Mouse (Mus musculus) neural tube, embryonic 14.5 days (tissue): Measurements from ENCODE around the gene Them7. TPM values are rescaled to one million over a fixed set of nuclear protein-coding genes. Genes with fewer than 3 reads are reported as not detected.

Source experiments
- ATAC-seq: fragments of 200-750 bp; cut with Nextera tagmentation; 2 replicates; pipeline ENCODE4 v1.8.0; 2017; ENCODE audit warnings: low read depth, mild to moderate bottlenecking, moderate TSS enrichment, moderate library complexity
- H3K27ac ChIP-seq: fragments of 300-500 bp; sonication (generic); 2 replicates; pipeline ENCODE4 v1.5.1; 2014; ENCODE audit warnings: low read depth, mild to moderate bottlenecking, control low read depth, low read length, moderate library complexity, mixed read lengths
- H3K27me3 ChIP-seq: fragments of 300-500 bp; sonication (generic); 2 replicates; pipeline ENCODE4 v1.6.1; 2014; ENCODE audit warnings: low read length; ENCODE audit not compliant: control insufficient read depth, insufficient read depth
- H3K36me3 ChIP-seq: fragments of 300-500 bp; sonication (generic); 2 replicates; pipeline ENCODE4 v1.6.1; 2014; ENCODE audit warnings: low read length, mixed read lengths; ENCODE audit not compliant: control insufficient read depth, insufficient read depth
- H3K4me1 ChIP-seq: fragments of 300-500 bp; sonication (generic); 2 replicates; pipeline ENCODE4 v1.6.1; 2014; ENCODE audit warnings: low read length; ENCODE audit not compliant: control insufficient read depth, insufficient read depth
- H3K4me2 ChIP-seq: fragments of 300-500 bp; sonication (generic); 2 replicates; pipeline ENCODE4 v1.6.1; 2014; ENCODE audit warnings: mild to moderate bottlenecking, low read depth, low read length, control low read depth
- H3K4me3 ChIP-seq: fragments of 300-500 bp; sonication (generic); 2 replicates; pipeline ENCODE4 v1.5.1; 2014; ENCODE audit warnings: low read depth, low read length, control low read depth, mixed read lengths
- H3K9ac ChIP-seq: fragments of 300-500 bp; sonication (generic); replicated peaks from 2 replicates; pipeline ENCODE4 v1.6.1; 2014; ENCODE audit warnings: low read depth, mild to moderate bottlenecking, control low read depth, low read length, mixed read lengths
- H3K9me3 ChIP-seq: fragments of 300-500 bp; sonication (generic); 2 replicates; pipeline ENCODE4 v1.6.1; 2016; ENCODE audit warnings: low read length; ENCODE audit not compliant: control insufficient read depth
- WGBS: fragments of 180-500 bp; shearing (Covaris S2); extraction: QIAGEN DNeasy Blood & Tissue Kit; methylation state at CpG from one replicate; pipeline ENCODE4 v1.1.7; 2014; 5-methylcytosine and 5-hydroxymethylcytosine counted together
- polyA plus RNA-seq: library from polyadenylated mRNA; unstranded; fragments of >200 nt; fragmentation: Nextera tagmentation; extraction: Ambion mirVana; gene quantifications from 2 replicates; pipeline ENCODE4 v1.2.1, GENCODE M21; 2014

Gene Them7
- polyA plus RNA-seq = 0.20 TPM in 1 of 2 replicates, not detected in the other

- peak within 1 kb of the TSS; percentile 54 for H3K4me2 ChIP-seq
- peak within 1 kb of the TSS; percentile 22 for H3K4me3 ChIP-seq
- H3K36me3 ChIP-seq = no peaks in the 10 kb centered on the region
- no peak for ATAC-seq
- no peaks in the 10 kb centered on the region for H3K4me1 ChIP-seq
- no peak within 1 kb of the TSS for H3K27ac ChIP-seq
- H3K27me3 ChIP-seq = peaks cover 8% of the 10 kb centered on the region; the same call in 1 of the 2 replicates
- 3% methylated on average over 38 of the region's 38 CpGs for WGBS
- H3K9ac ChIP-seq = peak within 1 kb of the TSS; percentile 21; the same call in 1 of the 2 replicates
- no peaks in the 10 kb centered on the region for H3K9me3 ChIP-seq
Observed at GRCm38 (mm10) chr2:105224134-105224986, at the start of gene Them7. TSS of gene Them7 (plus strand) at chr2:105224320.

DNA sequence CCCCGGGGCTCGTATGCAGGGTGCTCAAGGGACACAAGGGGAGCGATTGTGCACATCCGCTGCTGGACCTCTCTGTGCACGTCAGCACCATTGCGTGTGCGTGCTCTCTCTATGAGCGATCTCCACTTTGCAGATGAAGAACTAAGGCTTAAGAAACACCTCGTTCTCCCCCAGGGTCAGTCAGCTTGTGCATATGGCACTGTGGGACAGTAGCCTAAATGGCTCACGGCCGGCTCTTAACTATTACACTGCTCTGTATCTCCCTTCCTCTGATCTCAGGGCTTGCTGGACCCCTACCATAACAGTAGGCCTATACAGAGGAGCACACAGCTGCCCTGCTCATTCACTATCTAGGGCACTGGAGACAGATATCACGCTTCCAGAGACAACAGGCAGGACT is 45.2 kb upstream of the Them7 start:
- Histone ChIP-seq H3K27ac (no peak overlapping the region), H3K27me3 (no peaks in the 10 kb centered on the region), H3K4me2 (no peak overlapping the region), H3K9me3 (no peaks in the 10 kb centered on the region), H3K36me3 (no peaks in the 10 kb centered on the region), H3K4me3 (no peak overlapping the region), H3K9ac (no peak overlapping the region), H3K4me1 (no peaks in the 10 kb centered on the region)
- WGBS = 91% methylated on average over 12 of the region's 12 CpGs
- ATAC-seq = no peak

DNA sequence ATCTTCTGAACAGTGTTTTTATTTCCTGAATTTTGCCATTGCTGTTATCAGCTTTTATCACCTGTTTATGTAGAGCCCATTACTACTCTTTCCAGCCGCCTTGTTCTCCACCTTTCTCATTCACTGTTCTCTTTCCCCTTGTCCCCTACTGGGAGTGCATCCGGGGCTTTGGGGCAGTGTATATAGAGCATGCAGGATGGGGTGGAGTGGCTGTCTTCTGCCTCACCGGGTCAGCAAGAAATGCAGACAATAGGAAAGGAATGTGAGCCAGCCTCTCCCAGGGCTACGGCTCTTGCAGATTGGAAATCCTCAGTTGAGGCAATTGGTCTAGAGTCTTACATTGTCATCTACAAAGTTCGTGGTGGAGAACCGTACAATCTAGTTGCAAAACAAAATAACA is 41.6 kb upstream of the Them7 start:
- H3K36me3 ChIP-seq = no peaks in the 10 kb centered on the region
- H3K4me3 ChIP-seq = no peak overlapping the region
- H3K4me2 ChIP-seq = no peak overlapping the region
- H3K27me3 ChIP-seq = no peaks in the 10 kb centered on the region
- H3K9me3 ChIP-seq = no peaks in the 10 kb centered on the region
- H3K4me1 ChIP-seq = no peaks in the 10 kb centered on the region
- peak; percentile 9; the same call in 1 of the 2 replicates for ATAC-seq
- no peak overlapping the region for H3K9ac ChIP-seq
- WGBS = 28% methylated on average over 6 of the region's 6 CpGs
- no peak overlapping the region for H3K27ac ChIP-seq

DNA sequence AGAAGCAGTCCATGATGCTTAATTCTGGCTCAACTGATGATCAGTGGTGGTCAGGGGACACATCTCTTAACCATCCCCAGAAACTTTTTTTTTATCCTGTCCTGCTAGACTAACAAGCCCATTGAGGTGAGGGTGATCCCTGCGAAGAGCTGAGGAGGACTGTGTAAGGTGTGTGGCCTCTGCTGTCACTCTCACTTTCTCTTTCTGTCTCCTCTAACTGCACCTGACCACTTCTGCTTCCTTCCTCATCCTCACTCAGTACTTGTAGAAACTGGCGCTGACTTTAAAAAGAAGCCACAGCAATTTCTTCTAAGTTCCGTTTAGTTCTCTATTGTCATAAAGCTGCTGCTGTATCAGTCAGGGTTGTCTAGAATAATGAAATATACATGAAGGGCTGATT is 39.0 kb upstream of the Them7 start:
- H3K36me3 ChIP-seq = no peaks in the 10 kb centered on the region
- H3K4me3 ChIP-seq = no peak overlapping the region
- no peak for ATAC-seq
- H3K27me3 ChIP-seq = no peaks in the 10 kb centered on the region
- H3K4me2 ChIP-seq = no peak overlapping the region
- no peak overlapping the region for H3K9ac ChIP-seq
- H3K9me3 ChIP-seq = no peaks in the 10 kb centered on the region
- 95% methylated on average over 3 of the region's 3 CpGs for WGBS
- no peak overlapping the region for H3K27ac ChIP-seq
- H3K4me1 ChIP-seq = no peaks in the 10 kb centered on the region

DNA sequence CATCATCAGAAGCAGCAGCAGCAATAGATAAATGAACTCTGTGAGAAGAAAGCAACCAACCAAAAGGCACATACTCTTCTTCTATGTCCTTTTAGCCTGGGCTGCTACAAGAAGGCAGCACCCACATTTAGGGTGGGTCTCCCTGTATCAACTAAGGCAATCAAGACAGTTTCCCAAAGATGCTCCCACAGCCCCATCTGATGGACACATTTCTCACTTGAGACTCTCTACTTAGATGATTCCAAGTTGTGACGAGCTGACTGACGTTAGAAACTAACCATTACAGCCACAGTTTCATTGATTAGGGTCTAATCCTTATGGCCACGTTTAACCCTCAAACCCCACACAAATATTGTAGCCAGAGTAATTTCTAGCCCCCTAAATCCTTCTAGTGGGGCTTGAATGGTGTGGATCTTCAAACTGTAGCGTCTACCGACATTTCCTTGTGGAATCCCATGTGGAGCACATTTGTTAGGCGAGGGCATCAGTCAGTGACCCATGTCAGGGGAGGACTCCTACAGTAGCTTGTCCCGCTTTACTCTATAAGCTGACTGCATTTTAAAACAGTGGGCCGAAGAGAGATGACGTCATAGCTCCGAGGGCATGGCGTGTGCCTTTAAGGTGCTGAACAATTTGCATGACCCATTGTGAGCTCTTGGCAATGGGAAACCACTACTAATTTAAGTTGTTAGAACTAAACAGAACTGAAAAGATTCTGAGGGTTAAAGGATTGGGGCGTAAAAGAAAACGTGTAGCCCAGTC is 38.2 kb upstream of the Them7 start:
- Histone ChIP-seq H3K27me3 (no peaks in the 10 kb centered on the region), H3K27ac (no peak overlapping the region), H3K4me3 (no peak overlapping the region), H3K9me3 (no peaks in the 10 kb centered on the region), H3K36me3 (no peaks in the 10 kb centered on the region), H3K4me2 (no peak overlapping the region), H3K9ac (no peak overlapping the region), H3K4me1 (no peaks in the 10 kb centered on the region)
- WGBS = 81% methylated on average over 13 of the region's 13 CpGs
- ATAC-seq = no peak

DNA sequence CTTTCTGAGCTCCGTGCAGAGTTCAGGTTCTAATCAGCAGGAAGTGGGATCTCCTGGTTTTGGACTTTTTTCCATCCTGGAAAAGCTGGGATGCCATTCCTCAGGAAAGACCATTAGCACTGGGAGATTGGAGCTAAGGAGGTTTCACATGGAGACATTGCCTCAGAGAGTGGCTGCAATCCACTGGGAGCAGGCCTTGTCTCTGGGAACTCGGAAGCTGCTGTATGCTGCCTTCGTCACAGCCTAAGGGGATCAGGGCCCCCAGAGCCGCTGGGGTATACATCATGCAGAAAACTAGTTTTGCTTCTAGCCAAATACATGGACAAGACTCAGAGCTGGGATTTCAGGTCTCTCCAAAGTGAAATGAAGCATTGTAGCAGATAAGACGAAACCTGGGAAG is 37.5 kb upstream of the Them7 start:
- Histone ChIP-seq H3K4me3 (no peak overlapping the region), H3K9ac (no peak overlapping the region), H3K9me3 (no peaks in the 10 kb centered on the region), H3K4me1 (no peaks in the 10 kb centered on the region), H3K27me3 (no peaks in the 10 kb centered on the region), H3K4me2 (no peak overlapping the region), H3K36me3 (no peaks in the 10 kb centered on the region), H3K27ac (no peak overlapping the region)
- WGBS = 80% methylated on average over 5 of the region's 5 CpGs
- no peak for ATAC-seq

DNA sequence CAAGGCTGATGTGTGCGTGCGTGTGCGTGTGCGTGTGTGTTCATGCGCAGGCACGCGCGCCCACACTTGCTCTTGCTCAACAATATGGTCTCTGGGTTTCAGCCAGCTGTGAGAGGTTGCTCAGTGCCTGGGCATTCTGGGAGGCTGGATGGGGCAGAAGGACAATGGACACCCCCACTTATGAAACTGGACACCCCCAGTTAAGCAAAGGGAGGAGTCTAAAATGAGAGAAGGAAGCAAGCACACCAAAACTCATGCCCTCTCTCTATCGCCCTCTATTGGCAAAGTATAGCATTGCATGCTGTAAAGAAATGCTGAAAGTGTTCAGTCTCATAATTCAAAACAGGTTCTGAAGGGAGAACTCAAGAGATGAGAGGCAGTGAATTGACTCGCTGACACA is 35.9 kb upstream of the Them7 start:
- Histone ChIP-seq H3K27me3 (no peaks in the 10 kb centered on the region), H3K4me2 (no peak overlapping the region), H3K9ac (no peak overlapping the region), H3K36me3 (no peaks in the 10 kb centered on the region), H3K27ac (no peak overlapping the region), H3K4me3 (no peak overlapping the region), H3K4me1 (no peaks in the 10 kb centered on the region), H3K9me3 (no peaks in the 10 kb centered on the region)
- WGBS = 78% methylated on average over 10 of the region's 10 CpGs
- ATAC-seq = no peak

- no peak overlapping the region for H3K9ac ChIP-seq
- no peaks in the 10 kb centered on the region for H3K9me3 ChIP-seq
- no peak overlapping the region for H3K27ac ChIP-seq
- no peaks in the 10 kb centered on the region for H3K4me1 ChIP-seq
- H3K4me2 ChIP-seq = no peak overlapping the region
- no peak for ATAC-seq
- 28% methylated on average over 5 of the region's 5 CpGs for WGBS
- H3K4me3 ChIP-seq = no peak overlapping the region
- no peaks in the 10 kb centered on the region for H3K27me3 ChIP-seq
- no peaks in the 10 kb centered on the region for H3K36me3 ChIP-seq
Observed at GRCm38 (mm10) chr2:105189352-105189751, 34.8 kb upstream of the Them7 start.

- no peak overlapping the region for H3K9ac ChIP-seq
- H3K36me3 ChIP-seq = no peaks in the 10 kb centered on the region
- WGBS = 29% methylated on average over 8 of the region's 8 CpGs
- no peak overlapping the region for H3K4me3 ChIP-seq
- no peak for ATAC-seq
- H3K9me3 ChIP-seq = no peaks in the 10 kb centered on the region
- no peak overlapping the region for H3K27ac ChIP-seq
- no peaks in the 10 kb centered on the region for H3K4me1 ChIP-seq
- no peaks in the 10 kb centered on the region for H3K27me3 ChIP-seq
- H3K4me2 ChIP-seq = no peak overlapping the region
Observed at GRCm38 (mm10) chr2:105200152-105200551, 24.0 kb upstream of the Them7 start.
